ENCODE assay signal across 8 mouse cellular contexts in the genomic region with DNA sequence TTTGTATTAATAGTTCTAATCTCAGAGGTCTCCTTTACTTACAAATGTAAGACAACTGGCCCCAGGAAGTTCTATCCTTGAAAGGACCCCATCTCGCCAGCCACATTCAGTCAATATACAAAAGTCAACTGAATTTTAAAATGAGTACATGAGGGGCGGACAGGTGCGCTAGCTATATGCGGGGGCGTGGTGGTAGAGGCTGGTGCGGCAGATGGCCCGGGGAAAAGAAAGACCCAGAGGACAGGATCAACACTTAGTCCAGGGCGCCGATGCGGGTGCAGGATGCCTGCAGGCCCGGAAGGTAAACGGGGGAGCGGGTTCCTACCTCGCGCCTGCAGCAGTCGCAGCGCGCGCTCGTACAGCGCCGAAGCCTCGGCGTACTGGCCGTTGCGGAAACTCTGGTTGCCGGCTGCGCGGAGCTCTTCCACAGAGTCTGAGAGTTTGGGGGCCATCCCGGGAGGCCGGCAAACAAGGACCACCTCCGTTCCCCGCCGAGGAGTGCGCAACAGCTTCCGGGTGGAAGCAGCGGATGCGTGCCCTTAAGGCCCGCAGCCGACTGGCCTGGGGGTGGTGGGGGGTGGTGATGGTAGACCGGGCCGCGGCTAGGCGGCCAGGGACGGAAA. TPM values are rescaled to one million over a fixed set of nuclear protein-coding genes. Genes with fewer than 3 reads are reported as not detected.
DNase-seq lines count a peak whose midpoint lies in the region; ATAC-seq and TF ChIP-seq lines count a peak whose summit lies in the region.

A gene (plus strand): TSS at position 181 of the 623 bp plus-strand sequence.

- H3K4me1 ChIP-seq in lung, adult 2 months (ENCODE audit: control insufficient read depth, insufficient read depth, low read length): peaks cover 6% of the 10 kb centered on the region
- H3K4me1 ChIP-seq in forebrain, embryonic 12.5 days: peaks cover 25% of the 10 kb centered on the region
- peaks cover 32% of the 10 kb centered on the region for H3K4me1 ChIP-seq in hindbrain, embryonic 13.5 days (replicated peaks)
- H3K4me1 ChIP-seq in limb, embryonic 13.5 days: peaks cover 35% of the 10 kb centered on the region
- H3K4me1 ChIP-seq in neural tube, embryonic 14.5 days (ENCODE audit: control insufficient read depth, insufficient read depth, low read length): peaks cover 10% of the 10 kb centered on the region

- peak; percentile 25 for ATAC-seq in forebrain, embryonic 12.5 days (ENCODE audit: low FRiP score)
- peak; percentile 50 for ATAC-seq in hindbrain, embryonic 13.5 days (ENCODE audit: low FRiP score)
- ATAC-seq in limb, embryonic 13.5 days (ENCODE audit: low FRiP score, low read depth): peak; percentile 9; the same call in 1 of the 2 replicates
- peak; percentile 39 for ATAC-seq in neural tube, embryonic 14.5 days (ENCODE audit: low read depth)

- no peak for TF ChIP-seq POLR2A in lung, adult 2 months (IDR thresholded peaks at IDR 0.05; ENCODE audit: borderline replicate concordance, extremely low read depth, low read depth, low read length)

- no peaks in the 10 kb centered on the region for H3K9me3 ChIP-seq in forebrain, embryonic 12.5 days
- no peaks in the 10 kb centered on the region for H3K9me3 ChIP-seq in hindbrain, embryonic 13.5 days
- H3K9me3 ChIP-seq in limb, embryonic 13.5 days: no peaks in the 10 kb centered on the region
- no peaks in the 10 kb centered on the region for H3K9me3 ChIP-seq in neural tube, embryonic 14.5 days (ENCODE audit: control insufficient read depth, low read length)

- under 1% methylated on average over 45 of the region's 45 CpGs for WGBS in lung, adult 2 months
- WGBS in forebrain, embryonic 12.5 days: under 1% methylated on average over 45 of the region's 45 CpGs
- WGBS in hindbrain, embryonic 13.5 days: under 1% methylated on average over 45 of the region's 45 CpGs
- WGBS in limb, embryonic 13.5 days: under 1% methylated on average over 45 of the region's 45 CpGs
- under 1% methylated on average over 45 of the region's 45 CpGs for WGBS in neural tube, embryonic 14.5 days

- TF ChIP-seq CTCF in lung, adult 2 months (IDR thresholded peaks at IDR 0.05; ENCODE audit: insufficient read depth, low read length): no peak

- H3K4me2 ChIP-seq in forebrain, embryonic 12.5 days: peak within 1 kb of the TSS; percentile 91
- peak within 1 kb of the TSS; percentile 91 for H3K4me2 ChIP-seq in hindbrain, embryonic 13.5 days
- H3K4me2 ChIP-seq in limb, embryonic 13.5 days (replicated peaks): peak within 1 kb of the TSS; percentile 90
- H3K4me2 ChIP-seq in neural tube, embryonic 14.5 days (ENCODE audit: low read depth, low read length): peak within 1 kb of the TSS; percentile 87

- H3K27ac ChIP-seq in forebrain, embryonic 12.5 days: peak within 1 kb of the TSS; percentile 86
- peak within 1 kb of the TSS; percentile 91 for H3K27ac ChIP-seq in hindbrain, embryonic 13.5 days
- peak within 1 kb of the TSS; percentile 89 for H3K27ac ChIP-seq in limb, embryonic 13.5 days
- H3K27ac ChIP-seq in neural tube, embryonic 14.5 days (ENCODE audit: low read depth, low read length): peak within 1 kb of the TSS; percentile 76

- peak within 1 kb of the TSS; percentile 88 for H3K9ac ChIP-seq in forebrain, embryonic 12.5 days
- peak within 1 kb of the TSS; percentile 89 for H3K9ac ChIP-seq in hindbrain, embryonic 13.5 days
- H3K9ac ChIP-seq in limb, embryonic 13.5 days: peak within 1 kb of the TSS; percentile 93
- peak within 1 kb of the TSS; percentile 81 for H3K9ac ChIP-seq in neural tube, embryonic 14.5 days (replicated peaks; ENCODE audit: low read depth, low read length)

- H3K27me3 ChIP-seq in forebrain, embryonic 12.5 days: no peaks in the 10 kb centered on the region
- no peaks in the 10 kb centered on the region for H3K27me3 ChIP-seq in hindbrain, embryonic 13.5 days
- no peaks in the 10 kb centered on the region for H3K27me3 ChIP-seq in limb, embryonic 13.5 days
- no peaks in the 10 kb centered on the region for H3K27me3 ChIP-seq in neural tube, embryonic 14.5 days (ENCODE audit: control insufficient read depth, insufficient read depth, low read length)

- DNase-seq in lung, adult 2 months: no peak
- no peak for DNase-seq in lung, postnatal 14 days
- DNase-seq in adrenal gland, adult 2 months: no peak
- no peak for DNase-seq in spleen, adult 12 weeks (ENCODE audit: low spot score)

- H3K4me3 ChIP-seq in lung, adult 2 months (replicated peaks; ENCODE audit: extremely low read depth, low read depth, low read length): peak within 1 kb of the TSS; percentile 79
- peak within 1 kb of the TSS; percentile 98 for H3K4me3 ChIP-seq in forebrain, embryonic 12.5 days (replicated peaks)
- H3K4me3 ChIP-seq in hindbrain, embryonic 13.5 days: peak within 1 kb of the TSS; percentile 97
- H3K4me3 ChIP-seq in limb, embryonic 13.5 days: peak within 1 kb of the TSS; percentile 95
- H3K4me3 ChIP-seq in neural tube, embryonic 14.5 days (ENCODE audit: low read depth, low read length): peak within 1 kb of the TSS; percentile 95

- peaks cover 12% of the 10 kb centered on the region for H3K36me3 ChIP-seq in forebrain, embryonic 12.5 days (replicated peaks)
- peaks cover 17% of the 10 kb centered on the region for H3K36me3 ChIP-seq in hindbrain, embryonic 13.5 days
- peaks cover 18% of the 10 kb centered on the region for H3K36me3 ChIP-seq in limb, embryonic 13.5 days
- peaks cover 4% of the 10 kb centered on the region; the same call in 1 of the 2 replicates for H3K36me3 ChIP-seq in neural tube, embryonic 14.5 days (ENCODE audit: control insufficient read depth, insufficient read depth, low read length)

RNA-seq across cellular contexts. Expression of the gene that starts here (rescaled TPM):
- 22.0 and 31.3 TPM in 2 replicates for polyA plus RNA-seq in lung, adult 2 months (2012; rRNA removed)
- 10 to 100 TPM; 25.9 to 29.5 TPM for total RNA-seq in adrenal gland, adult 2 months (2021)
- polyA plus RNA-seq in adrenal gland, adult 2 months (2012; rRNA removed): 5.5 and 6.4 TPM in 2 replicates
- 37.3 and 42.8 TPM in 2 replicates for polyA plus RNA-seq in forebrain, embryonic 12.5 days (2016; fragmentation: Nextera tagmentation; extraction: Ambion mirVana)
- polyA plus RNA-seq in hindbrain, embryonic 13.5 days (2015; fragmentation: Nextera tagmentation; extraction: Ambion mirVana): 21.1 and 24.0 TPM in 2 replicates
- 17.5 and 20.1 TPM in 2 replicates for polyA plus RNA-seq in limb, embryonic 13.5 days (2015; fragmentation: Nextera tagmentation; extraction: Ambion mirVana)
- polyA plus RNA-seq in neural tube, embryonic 14.5 days (2014; fragmentation: Nextera tagmentation; extraction: Ambion mirVana): 24.7 and 26.3 TPM in 2 replicates
